Mouse (Mus musculus): ENCODE results near the gene Paqr4. TPM values are rescaled to one million over a fixed set of nuclear protein-coding genes. Genes with fewer than 3 reads are reported as not detected.
"Not testable (repeated sequence)": the region's sequence is repeated elsewhere in the genome, so short reads cannot be mapped to it uniquely, and the experiment has no call there.

Gene Paqr4
- total and polyA plus RNA-seq, 2 experiments from 2014 or later: 13.6 to 21.7 TPM

DNA sequence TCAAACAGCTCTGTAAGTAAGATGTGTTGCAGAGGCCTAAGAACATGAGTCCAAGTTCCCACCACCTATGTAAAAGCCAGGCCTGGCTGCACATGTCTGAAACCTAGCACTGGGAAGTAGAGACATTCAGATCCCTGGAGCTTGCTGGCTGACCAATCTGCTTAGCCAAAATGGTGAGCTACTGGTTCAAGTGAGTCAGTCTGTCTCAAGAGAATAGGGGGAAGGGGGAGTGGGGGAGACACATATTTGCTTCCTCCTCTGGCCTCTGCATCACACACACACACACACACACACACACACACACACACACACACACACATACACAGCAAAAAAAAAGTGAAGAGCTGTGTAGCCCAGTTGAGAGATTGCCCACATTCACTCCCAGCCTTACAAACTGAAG is 42.7 kb upstream of the Paqr4 start:
- H3K36me3 ChIP-seq (replicated peaks; ENCODE audit: control insufficient read depth, insufficient read depth, low read length): no peaks in the 10 kb centered on the region
- no peak overlapping the region for H3K4me2 ChIP-seq (ENCODE audit: low read depth, low read length)
- peaks cover 12% of the 10 kb centered on the region; the same call in 1 of the 2 replicates for H3K4me1 ChIP-seq (ENCODE audit: control insufficient read depth, insufficient read depth)
- H3K27ac ChIP-seq (ENCODE audit: low read depth): no peak overlapping the region
- TF ChIP-seq EP300 (IDR thresholded peaks at IDR 0.05; ENCODE audit: low read depth) (no peak), CTCF (IDR thresholded peaks at IDR 0.05; ENCODE audit: low read depth) (no peak)
- H3K4me3 ChIP-seq (ENCODE audit: low read depth, low read length): no peak overlapping the region
- H3K27me3 ChIP-seq (ENCODE audit: control insufficient read depth, insufficient read depth, low read length): no peaks in the 10 kb centered on the region
- DNase-seq (ENCODE audit: low spot score) (no peak), ATAC-seq (ENCODE audit: insufficient read depth, low read depth) (no peak)
- H3K9ac ChIP-seq (replicated peaks; ENCODE audit: low read depth, low read length): no peak overlapping the region
- no peaks in the 10 kb centered on the region for H3K9me3 ChIP-seq (replicated peaks; ENCODE audit: control insufficient read depth, low read length)

DNA sequence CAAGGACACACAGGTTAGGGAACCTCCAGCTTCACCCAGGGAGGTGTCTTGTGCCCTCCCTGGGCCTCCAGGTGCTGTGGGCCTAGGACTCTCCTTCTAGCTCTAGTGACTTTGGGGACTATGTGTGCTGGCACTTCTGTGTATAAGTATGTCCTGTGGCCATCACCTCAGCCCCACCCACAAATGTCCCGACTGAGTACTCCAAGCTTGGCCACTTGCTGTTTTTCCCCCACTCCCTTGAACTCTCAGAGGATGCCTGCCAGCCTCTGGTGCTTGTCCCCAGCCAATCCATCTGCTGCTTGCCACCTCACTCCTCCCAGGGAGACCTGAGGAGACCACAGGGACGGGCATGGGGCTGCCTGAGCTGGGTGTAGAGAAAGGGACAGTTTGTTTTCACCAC is 37.8 kb upstream of the Paqr4 start:
- Histone ChIP-seq H3K27ac (ENCODE audit: low read depth) (no peak overlapping the region), H3K4me3 (ENCODE audit: low read depth, low read length) (no peak overlapping the region), H3K27me3 (ENCODE audit: control insufficient read depth, insufficient read depth, low read length) (no peaks in the 10 kb centered on the region), H3K9ac (replicated peaks; ENCODE audit: low read depth, low read length) (no peak overlapping the region), H3K4me1 (ENCODE audit: control insufficient read depth, insufficient read depth) (no peaks in the 10 kb centered on the region), H3K36me3 (replicated peaks; ENCODE audit: control insufficient read depth, insufficient read depth, low read length) (no peaks in the 10 kb centered on the region), H3K4me2 (ENCODE audit: low read depth, low read length) (no peak overlapping the region), H3K9me3 (replicated peaks; ENCODE audit: control insufficient read depth, low read length) (no peaks in the 10 kb centered on the region)
- 39% methylated on average over 2 of the region's 2 CpGs for WGBS
- DNase-seq (ENCODE audit: low spot score): no peak
- TF ChIP-seq EP300 (IDR thresholded peaks at IDR 0.05; ENCODE audit: low read depth) (no peak), CTCF (IDR thresholded peaks at IDR 0.05; ENCODE audit: low read depth) (no peak)
- no peak for ATAC-seq (ENCODE audit: insufficient read depth, low read depth)

- DNase-seq (ENCODE audit: low spot score): no peak
- Histone ChIP-seq H3K9ac (replicated peaks; ENCODE audit: low read depth, low read length) (no peak overlapping the region), H3K4me1 (ENCODE audit: control insufficient read depth, insufficient read depth) (no peaks in the 10 kb centered on the region), H3K9me3 (replicated peaks; ENCODE audit: control insufficient read depth, low read length) (no peaks in the 10 kb centered on the region), H3K36me3 (replicated peaks; ENCODE audit: control insufficient read depth, insufficient read depth, low read length) (no peaks in the 10 kb centered on the region), H3K4me3 (ENCODE audit: low read depth, low read length) (no peak overlapping the region), H3K27me3 (ENCODE audit: control insufficient read depth, insufficient read depth, low read length) (no peaks in the 10 kb centered on the region), H3K4me2 (ENCODE audit: low read depth, low read length) (no peak overlapping the region), H3K27ac (ENCODE audit: low read depth) (no peak overlapping the region)
- 74% methylated on average over 2 of the region's 2 CpGs for WGBS
- TF ChIP-seq CTCF (IDR thresholded peaks at IDR 0.05; ENCODE audit: low read depth) (no peak), EP300 (IDR thresholded peaks at IDR 0.05; ENCODE audit: low read depth) (no peak)
- no peak for ATAC-seq (ENCODE audit: insufficient read depth, low read depth)
Observed at GRCm38 (mm10) chr17:23777141-23777540, 36.5 kb upstream of the Paqr4 start.

DNA sequence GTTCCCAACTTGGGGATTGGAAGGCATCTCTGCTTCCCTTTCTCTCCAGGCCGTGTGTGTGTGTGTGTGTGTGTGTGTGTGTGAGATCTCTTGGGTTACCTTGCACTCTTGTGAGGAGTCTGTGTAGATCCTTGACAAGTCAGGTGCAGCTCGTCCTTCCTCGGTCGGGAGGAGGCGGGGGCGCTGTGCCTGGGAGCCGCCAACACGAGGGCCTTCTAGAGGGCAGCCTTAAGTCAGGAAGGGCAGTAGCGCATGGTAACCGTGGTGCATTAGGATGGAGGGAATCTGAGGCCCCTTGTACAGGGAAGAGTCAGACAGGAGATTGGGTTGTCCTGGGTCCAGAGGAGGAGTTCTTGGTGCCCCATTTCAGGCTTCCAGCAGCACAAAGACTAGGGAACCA is 35.5 kb upstream of the Paqr4 start:
- ATAC-seq (ENCODE audit: insufficient read depth, low read depth) (no peak), DNase-seq (ENCODE audit: low spot score) (no peak)
- WGBS: 76% methylated on average over 10 of the region's 10 CpGs
- Histone ChIP-seq H3K27me3 (ENCODE audit: control insufficient read depth, insufficient read depth, low read length) (no peaks in the 10 kb centered on the region), H3K9ac (replicated peaks; ENCODE audit: low read depth, low read length) (no peak overlapping the region), H3K4me2 (ENCODE audit: low read depth, low read length) (no peak overlapping the region), H3K4me3 (ENCODE audit: low read depth, low read length) (no peak overlapping the region), H3K9me3 (replicated peaks; ENCODE audit: control insufficient read depth, low read length) (no peaks in the 10 kb centered on the region), H3K36me3 (replicated peaks; ENCODE audit: control insufficient read depth, insufficient read depth, low read length) (no peaks in the 10 kb centered on the region), H3K27ac (ENCODE audit: low read depth) (no peak overlapping the region), H3K4me1 (ENCODE audit: control insufficient read depth, insufficient read depth) (0 out of 2 replicates have a peak, but pooled peaks cover 3% of the 10 kb centered on the region)
- no peak for TF ChIP-seq EP300 (IDR thresholded peaks at IDR 0.05; ENCODE audit: low read depth)
- no peak for TF ChIP-seq CTCF (IDR thresholded peaks at IDR 0.05; ENCODE audit: low read depth)

DNA sequence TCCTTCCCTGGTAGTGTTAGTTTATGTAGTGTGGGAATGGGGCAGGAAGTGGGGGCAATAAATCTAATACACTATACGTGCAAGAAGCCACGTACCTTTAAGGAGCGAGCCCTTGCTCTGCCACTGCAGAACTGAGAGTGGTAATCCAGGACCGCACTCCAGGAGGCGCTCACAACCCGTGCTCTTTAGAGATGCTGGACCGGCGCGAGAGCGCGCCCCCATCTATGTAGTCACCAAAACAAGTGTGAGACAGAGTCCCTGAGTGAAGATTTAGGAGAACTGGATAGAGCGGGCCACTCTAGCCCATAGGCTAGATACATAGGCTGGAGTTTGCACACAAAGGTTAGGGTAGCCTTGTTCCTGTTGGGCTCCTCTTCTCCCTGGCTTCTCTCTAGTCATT is 33.4 kb upstream of the Paqr4 start:
- H3K4me1 ChIP-seq (ENCODE audit: control insufficient read depth, insufficient read depth): peaks cover 13% of the 10 kb centered on the region
- H3K9me3 ChIP-seq (replicated peaks; ENCODE audit: control insufficient read depth, low read length): no peaks in the 10 kb centered on the region
- no peaks in the 10 kb centered on the region for H3K36me3 ChIP-seq (replicated peaks; ENCODE audit: control insufficient read depth, insufficient read depth, low read length)
- WGBS: 4% methylated on average over 12 of the region's 12 CpGs
- H3K4me2 ChIP-seq (ENCODE audit: low read depth, low read length): no peak overlapping the region
- H3K9ac ChIP-seq (replicated peaks; ENCODE audit: low read depth, low read length): no peak overlapping the region
- no peak for TF ChIP-seq EP300 (IDR thresholded peaks at IDR 0.05; ENCODE audit: low read depth)
- TF ChIP-seq CTCF (IDR thresholded peaks at IDR 0.05; ENCODE audit: low read depth): peak; percentile 81
- no peaks in the 10 kb centered on the region for H3K27me3 ChIP-seq (ENCODE audit: control insufficient read depth, insufficient read depth, low read length)
- H3K4me3 ChIP-seq (ENCODE audit: low read depth, low read length): no peak overlapping the region
- peak; percentile 45 for ATAC-seq (ENCODE audit: insufficient read depth, low read depth)
- no peak overlapping the region for H3K27ac ChIP-seq (ENCODE audit: low read depth)
- peak; percentile 81 for DNase-seq (ENCODE audit: low spot score)

DNA sequence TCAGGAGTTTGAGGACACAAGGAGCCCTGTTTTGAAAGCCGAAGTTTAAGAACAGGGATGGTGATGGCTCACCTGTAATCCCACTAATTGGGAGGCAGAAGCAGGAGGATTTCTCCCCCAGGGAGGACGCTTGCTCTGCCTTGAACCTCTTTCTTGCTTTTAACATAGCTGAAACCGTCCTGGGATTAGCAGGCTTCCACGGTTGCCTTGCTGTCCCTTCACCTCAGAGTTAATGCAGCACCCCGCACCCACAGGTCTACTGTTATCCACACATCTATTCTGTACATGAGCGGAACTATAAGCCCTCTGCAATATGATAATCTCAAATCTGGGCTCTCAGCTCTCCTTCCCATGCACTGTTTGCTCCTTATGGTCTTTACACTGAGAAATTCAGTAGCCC is 33.0 kb upstream of the Paqr4 start:
- no peak for TF ChIP-seq CTCF (IDR thresholded peaks at IDR 0.05; ENCODE audit: low read depth)
- TF ChIP-seq EP300 (IDR thresholded peaks at IDR 0.05; ENCODE audit: low read depth): no peak
- ATAC-seq (ENCODE audit: insufficient read depth, low read depth): no peak
- no peak overlapping the region for H3K4me3 ChIP-seq (ENCODE audit: low read depth, low read length)
- H3K4me2 ChIP-seq (ENCODE audit: low read depth, low read length): no peak overlapping the region
- peaks cover 13% of the 10 kb centered on the region for H3K4me1 ChIP-seq (ENCODE audit: control insufficient read depth, insufficient read depth)
- H3K27me3 ChIP-seq (ENCODE audit: control insufficient read depth, insufficient read depth, low read length): no peaks in the 10 kb centered on the region
- H3K36me3 ChIP-seq (replicated peaks; ENCODE audit: control insufficient read depth, insufficient read depth, low read length): no peaks in the 10 kb centered on the region
- no peaks in the 10 kb centered on the region for H3K9me3 ChIP-seq (replicated peaks; ENCODE audit: control insufficient read depth, low read length)
- 63% methylated on average over 6 of the region's 6 CpGs for WGBS
- no peak overlapping the region for H3K27ac ChIP-seq (ENCODE audit: low read depth)
- no peak overlapping the region for H3K9ac ChIP-seq (replicated peaks; ENCODE audit: low read depth, low read length)
- DNase-seq (ENCODE audit: low spot score): no peak

DNA sequence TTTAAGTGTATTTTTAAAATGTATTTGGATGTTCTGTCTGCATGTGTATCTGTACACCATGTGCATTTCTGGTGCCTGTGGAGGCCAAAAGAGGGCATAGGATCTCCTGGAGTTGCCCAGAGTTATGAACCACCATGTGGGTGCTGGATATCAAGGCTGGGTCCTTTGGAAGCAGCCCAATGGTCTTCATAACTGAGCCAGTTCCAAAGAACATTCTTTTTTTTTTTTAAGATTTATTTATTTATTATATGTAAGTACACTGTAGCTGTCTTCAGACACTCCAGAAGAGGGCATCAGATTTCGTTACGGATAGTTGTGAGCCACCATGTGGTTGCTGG is 31.5 kb upstream of the Paqr4 start:
- H3K4me3 ChIP-seq (ENCODE audit: low read depth, low read length); H3K9me3 ChIP-seq (replicated peaks; ENCODE audit: control insufficient read depth, low read length); H3K4me2 ChIP-seq (ENCODE audit: low read depth, low read length); H3K36me3 ChIP-seq (replicated peaks; ENCODE audit: control insufficient read depth, insufficient read depth, low read length); H3K27me3 ChIP-seq (ENCODE audit: control insufficient read depth, insufficient read depth, low read length); DNase-seq (ENCODE audit: low spot score); ATAC-seq (ENCODE audit: insufficient read depth, low read depth); H3K27ac ChIP-seq (ENCODE audit: low read depth); H3K9ac ChIP-seq (replicated peaks; ENCODE audit: low read depth, low read length): not testable (repeated sequence)
- 72% methylated on average over 2 of the region's 2 CpGs for WGBS
- H3K4me1 ChIP-seq (ENCODE audit: control insufficient read depth, insufficient read depth): peaks cover 13% of the 10 kb centered on the region

All from heart, postnatal 0 days (tissue).